Comparison of ENCODE assay signal across 14 mouse cellular contexts in genomic region chr3:104352358-104353060, GRCm38 (mm10).
A peak's percentile ranks its signal among the peaks of the same experiment; 100 is the strongest.
DNase-seq lines count a peak whose midpoint lies in the region; ATAC-seq and TF ChIP-seq lines count a peak whose summit lies in the region.
"Had no signal": no experiment of that assay in that cellular context is flagged by ENCODE, and none has a peak within 500 bp of the region (broad histone marks: within the 10 kb centered on the region; RNA-seq: fewer than 3 reads in every experiment).

No protein-coding gene starts in this region.

- H3K4me2 ChIP-seq in forebrain, postnatal 0 days (ENCODE audit: low read depth) = no peak overlapping the region
- H3K4me2 ChIP-seq in lung, embryonic 16.5 days (ENCODE audit: low read depth, low read length) = no peak overlapping the region
- no peak overlapping the region for H3K4me2 ChIP-seq in intestine, postnatal 0 days (replicated peaks; ENCODE audit: low read depth)
- H3K4me2 ChIP-seq: limb, embryonic 12.5 days had no signal

- no peak overlapping the region for H3K9ac ChIP-seq in forebrain, postnatal 0 days
- H3K9ac ChIP-seq in lung, embryonic 16.5 days (ENCODE audit: low read length) = no peak overlapping the region
- no peak overlapping the region for H3K9ac ChIP-seq in intestine, postnatal 0 days (ENCODE audit: low read depth, low read length)
- H3K9ac ChIP-seq: limb, embryonic 12.5 days had no signal

- peaks cover 19% of the 10 kb centered on the region for H3K27me3 ChIP-seq in forebrain, embryonic 10.5 days (ENCODE audit: poor library complexity, severe bottlenecking)
- no peaks in the 10 kb centered on the region for H3K27me3 ChIP-seq in forebrain, postnatal 0 days (ENCODE audit: insufficient read depth, low read length)
- H3K27me3 ChIP-seq in lung, embryonic 16.5 days (ENCODE audit: control insufficient read depth, insufficient read depth, low read depth, low read length) = no peaks in the 10 kb centered on the region
- H3K27me3 ChIP-seq in intestine, postnatal 0 days (replicated peaks; ENCODE audit: control insufficient read depth, insufficient read depth, low read length) = no peaks in the 10 kb centered on the region
- H3K27me3 ChIP-seq: limb, embryonic 12.5 days had no signal

- H3K4me3 ChIP-seq in forebrain, embryonic 10.5 days = no peak overlapping the region
- no peak overlapping the region for H3K4me3 ChIP-seq in forebrain, postnatal 0 days (ENCODE audit: low read depth, low read length)
- H3K4me3 ChIP-seq in lung, embryonic 16.5 days (ENCODE audit: low read length) = no peak overlapping the region
- no peak overlapping the region for H3K4me3 ChIP-seq in intestine, postnatal 0 days (ENCODE audit: low read depth, low read length)
- H3K4me3 ChIP-seq: limb, embryonic 12.5 days had no signal

- DNase-seq in forebrain, embryonic 10.5 days (ENCODE audit: extremely low spot score, low spot score) = no peak
- no peak for DNase-seq in forebrain, postnatal 0 days
- DNase-seq in lung, postnatal 4 days = no peak
- peak; percentile 25 to 30 for DNase-seq in heart, adult 9 months (ENCODE audit: low spot score in 2 of 2)
- DNase-seq in gastrocnemius, postnatal 4 days (ENCODE audit: low spot score in 2 of 2) = no peak
- no peak for DNase-seq in cerebellum, adult 9-11 months
- DNase-seq: cerebellum, postnatal 36 days; lung, adult 2 months; midbrain, embryonic 14.5 days; right cerebral cortex, postnatal 25 days had no signal

- no peaks in the 10 kb centered on the region for H3K36me3 ChIP-seq in forebrain, embryonic 10.5 days (replicated peaks)
- no peaks in the 10 kb centered on the region for H3K36me3 ChIP-seq in forebrain, postnatal 0 days (ENCODE audit: insufficient read depth)
- H3K36me3 ChIP-seq in lung, embryonic 16.5 days (ENCODE audit: control insufficient read depth, insufficient read depth, low read length) = no peaks in the 10 kb centered on the region
- H3K36me3 ChIP-seq in intestine, postnatal 0 days (ENCODE audit: control insufficient read depth, insufficient read depth) = no peaks in the 10 kb centered on the region
- H3K36me3 ChIP-seq: limb, embryonic 12.5 days had no signal

- TF ChIP-seq CTCF in forebrain, postnatal 0 days (IDR thresholded peaks at IDR 0.05; ENCODE audit: low read depth) = no peak
- TF ChIP-seq CTCF in intestine, postnatal 0 days (IDR thresholded peaks at IDR 0.05; ENCODE audit: low read depth) = no peak

- H3K27ac ChIP-seq in forebrain, embryonic 10.5 days = 0 out of 2 replicates have a peak overlapping the region, but pooled peaks have one; percentile 8
- no peak overlapping the region for H3K27ac ChIP-seq in forebrain, postnatal 0 days (ENCODE audit: low read depth, low read length)
- H3K27ac ChIP-seq in lung, embryonic 16.5 days (ENCODE audit: low read length) = no peak overlapping the region; the same call in 1 of the 2 replicates
- H3K27ac ChIP-seq in intestine, postnatal 0 days (ENCODE audit: low read depth, low read length) = no peak overlapping the region
- H3K27ac ChIP-seq: hindbrain, postnatal 0 days; limb, embryonic 12.5 days had no signal

- 32% methylated on average over 7 of the region's 7 CpGs for WGBS in forebrain, embryonic 10.5 days
- 23% methylated on average over 7 of the region's 7 CpGs for WGBS in forebrain, postnatal 0 days
- WGBS in lung, embryonic 16.5 days = 50% methylated on average over 7 of the region's 7 CpGs
- WGBS in intestine, postnatal 0 days = 30% methylated on average over 7 of the region's 7 CpGs

- peaks cover 50% of the 10 kb centered on the region for H3K4me1 ChIP-seq in forebrain, embryonic 10.5 days
- H3K4me1 ChIP-seq in forebrain, postnatal 0 days (ENCODE audit: insufficient read depth) = 0 out of 2 replicates have a peak, but pooled peaks cover 4% of the 10 kb centered on the region
- peaks cover 17% of the 10 kb centered on the region for H3K4me1 ChIP-seq in lung, embryonic 16.5 days (replicated peaks; ENCODE audit: control insufficient read depth, insufficient read depth, low read length)
- 0 out of 2 replicates have a peak, but pooled peaks cover 4% of the 10 kb centered on the region for H3K4me1 ChIP-seq in intestine, postnatal 0 days (replicated peaks; ENCODE audit: control insufficient read depth, insufficient read depth, low read length)

- no peaks in the 10 kb centered on the region for H3K9me3 ChIP-seq in forebrain, embryonic 10.5 days
- H3K9me3 ChIP-seq in forebrain, postnatal 0 days (ENCODE audit: low read length) = no peaks in the 10 kb centered on the region
- no peaks in the 10 kb centered on the region for H3K9me3 ChIP-seq in lung, embryonic 16.5 days (ENCODE audit: control insufficient read depth, low read length)
- no peaks in the 10 kb centered on the region for H3K9me3 ChIP-seq in intestine, postnatal 0 days (ENCODE audit: control insufficient read depth)
- H3K9me3 ChIP-seq: limb, embryonic 12.5 days had no signal

- ATAC-seq in forebrain, postnatal 0 days = no peak
- ATAC-seq in lung, embryonic 16.5 days (ENCODE audit: low read depth) = 0 out of 2 replicates have a peak, but pooled peaks have one; percentile 5
- ATAC-seq in intestine, postnatal 0 days = peak; percentile 58
- ATAC-seq: hindbrain, postnatal 0 days had no signal

Comparison
In these comparisons a context has a peak if more than half of its experiments do, and no peak if none do; other contexts are left out.
1. DNase-seq: peak in heart, adult 9 months (2 of 2); none in forebrain, embryonic 10.5 days (single experiment), forebrain, postnatal 0 days (single experiment), lung, postnatal 4 days (0 of 2), gastrocnemius, postnatal 4 days (0 of 2) and cerebellum, adult 9-11 months (single experiment).